Comparison of ENCODE assay signal across 9 mouse cellular contexts in genomic region chr15:99098493-99098861, GRCm38 (mm10). TPM values are rescaled to one million over a fixed set of nuclear protein-coding genes. Genes with fewer than 3 reads are reported as not detected.
A peak's percentile ranks its signal among the peaks of the same experiment; 100 is the strongest.
DNase-seq lines count a peak whose midpoint lies in the region; ATAC-seq and TF ChIP-seq lines count a peak whose summit lies in the region.
"Had no signal": no experiment of that assay in that cellular context is flagged by ENCODE, and none has a peak within 500 bp of the region (broad histone marks: within the 10 kb centered on the region; RNA-seq: fewer than 3 reads in every experiment).

No protein-coding gene starts in this region.

- H3K9me3 ChIP-seq in megakaryocyte, embryonic 14.5 days: no peaks in the 10 kb centered on the region
- H3K9me3 ChIP-seq in heart, embryonic 15.5 days (replicated peaks): no peaks in the 10 kb centered on the region
- H3K9me3 ChIP-seq in liver, embryonic 15.5 days (replicated peaks): no peaks in the 10 kb centered on the region
- H3K9me3 ChIP-seq in stomach, postnatal 0 days (ENCODE audit: control insufficient read depth, low read length): no peaks in the 10 kb centered on the region

- H3K4me1 ChIP-seq in megakaryocyte, embryonic 14.5 days: peaks cover 50% of the 10 kb centered on the region
- peaks cover 44% of the 10 kb centered on the region for H3K4me1 ChIP-seq in heart, embryonic 15.5 days (replicated peaks)
- H3K4me1 ChIP-seq in liver, embryonic 15.5 days (replicated peaks): peaks cover 30% of the 10 kb centered on the region
- H3K4me1 ChIP-seq in stomach, postnatal 0 days (replicated peaks; ENCODE audit: control insufficient read depth, insufficient read depth): peaks cover 5% of the 10 kb centered on the region; the same call in 1 of the 2 replicates

- WGBS in heart, embryonic 15.5 days: 7% methylated on average over 9 of the region's 9 CpGs
- 3% methylated on average over 9 of the region's 9 CpGs for WGBS in liver, embryonic 15.5 days (ENCODE audit: insufficient replicate concordance)
- 3% methylated on average over 9 of the region's 9 CpGs for WGBS in stomach, postnatal 0 days

- TF ChIP-seq EP300 in stomach, postnatal 0 days (optimal IDR thresholded peaks at IDR 0.05): no peak

- no peaks in the 10 kb centered on the region for H3K36me3 ChIP-seq in megakaryocyte, embryonic 14.5 days (replicated peaks; ENCODE audit: low read length)
- no peaks in the 10 kb centered on the region for H3K36me3 ChIP-seq in heart, embryonic 15.5 days
- H3K36me3 ChIP-seq in liver, embryonic 15.5 days (replicated peaks): no peaks in the 10 kb centered on the region
- no peaks in the 10 kb centered on the region for H3K36me3 ChIP-seq in stomach, postnatal 0 days (ENCODE audit: control insufficient read depth, insufficient read depth, low read length)

- peak overlapping the region; percentile 56; the same call in 1 of the 2 replicates for H3K9ac ChIP-seq in heart, embryonic 15.5 days
- no peak overlapping the region for H3K9ac ChIP-seq in liver, embryonic 15.5 days
- H3K9ac ChIP-seq in stomach, postnatal 0 days (ENCODE audit: low read length): peak overlapping the region; percentile 13; the same call in 1 of the 2 replicates

- H3K4me3 ChIP-seq in megakaryocyte, embryonic 14.5 days (replicated peaks): peak overlapping the region; percentile 88
- H3K4me3 ChIP-seq in heart, embryonic 15.5 days: peak overlapping the region; percentile 50
- H3K4me3 ChIP-seq in liver, embryonic 15.5 days (replicated peaks): peak overlapping the region; percentile 33
- peak overlapping the region; percentile 39 for H3K4me3 ChIP-seq in stomach, postnatal 0 days (ENCODE audit: low read depth, low read length)

- peaks cover 79% of the 10 kb centered on the region for H3K27me3 ChIP-seq in megakaryocyte, embryonic 14.5 days (replicated peaks)
- H3K27me3 ChIP-seq in heart, embryonic 15.5 days: peaks cover 64% of the 10 kb centered on the region
- H3K27me3 ChIP-seq in liver, embryonic 15.5 days: peaks cover 82% of the 10 kb centered on the region
- peaks cover 20% of the 10 kb centered on the region; the same call in 1 of the 2 replicates for H3K27me3 ChIP-seq in stomach, postnatal 0 days (ENCODE audit: control insufficient read depth, insufficient read depth, low read length)

- TF ChIP-seq CTCF in stomach, postnatal 0 days (IDR thresholded peaks at IDR 0.05; ENCODE audit: low read depth): no peak

- peak; percentile 36 for DNase-seq in stomach, postnatal 0 days (ENCODE audit: low spot score)
- DNase-seq in ovary, postnatal 10 days (ENCODE audit: low spot score): no peak
- DNase-seq in layer of hippocampus, postnatal 36 days: no peak

- no peak for ATAC-seq in megakaryocyte, adult 5-6 weeks (ENCODE audit: poor library complexity, severe bottlenecking)
- no peak for ATAC-seq in heart, embryonic 15.5 days (replicated peaks; ENCODE audit: insufficient number of reproducible peaks, insufficient read depth, low FRiP score, low read depth)
- ATAC-seq in liver, embryonic 15.5 days (ENCODE audit: insufficient read depth): no peak
- ATAC-seq in stomach, postnatal 0 days (ENCODE audit: low FRiP score, low TSS enrichment): peak; percentile 0; the same call in 1 of the 2 replicates
- no peak for ATAC-seq in activated CD4-positive, CD25-positive, alpha-beta regulatory T cell, adult 4 months

- H3K4me2 ChIP-seq in heart, embryonic 15.5 days: peak overlapping the region; percentile 89
- H3K4me2 ChIP-seq in liver, embryonic 15.5 days: peak overlapping the region; percentile 60
- H3K4me2 ChIP-seq in stomach, postnatal 0 days (replicated peaks; ENCODE audit: low read depth): peak overlapping the region; percentile 63

- H3K27ac ChIP-seq in heart, embryonic 15.5 days: no peak overlapping the region
- no peak overlapping the region for H3K27ac ChIP-seq in liver, embryonic 15.5 days (replicated peaks)
- H3K27ac ChIP-seq in stomach, postnatal 0 days (replicated peaks): no peak overlapping the region

RNA-seq across cellular contexts. Expression of gene Dnajc22, which starts 5.5 kb away (rescaled TPM):
- polyA plus RNA-seq in megakaryocyte, embryonic 14.5 days (2012; ENCODE audit: insufficient read depth, low replicate concordance): not detected in 2 replicates
- not detected in 2 replicates for total RNA-seq in megakaryocyte, adult 5-6 weeks (2015)
- 0.11 TPM in 1 of 2 replicates, not detected in the other for total RNA-seq in megakaryocyte, adult 5-6 weeks (2017)
- 0.55 and 1.0 TPM in 2 replicates for polyA plus RNA-seq in heart, embryonic 15.5 days (2015; fragmentation: Nextera tagmentation; extraction: Ambion mirVana)
- 18.1 and 21.5 TPM in 2 replicates for polyA plus RNA-seq in liver, embryonic 15.5 days (2015; fragmentation: Nextera tagmentation; extraction: Ambion mirVana)
- polyA plus RNA-seq in stomach, postnatal 0 days (2015; fragmentation: Nextera tagmentation; extraction: Ambion mirVana): 13.5 and 14.4 TPM in 2 replicates
- polyA plus RNA-seq in activated CD4-positive, CD25-positive, alpha-beta regulatory T cell, adult 4 months (2017; shearing (Covaris generic)): not detected
- total RNA-seq in layer of hippocampus, postnatal 36 days (2021): under 1 TPM in 1 of 2 experiments, not detected in 1; 0.30 TPM

RNA-seq across cellular contexts. Expression of gene C1ql4, which starts 10.9 kb away (rescaled TPM):
- polyA plus RNA-seq in megakaryocyte, embryonic 14.5 days (2012; ENCODE audit: insufficient read depth, low replicate concordance): not detected in 2 replicates
- total RNA-seq in megakaryocyte, adult 5-6 weeks (2015): not detected in 2 replicates
- total RNA-seq in megakaryocyte, adult 5-6 weeks (2017): not detected in 2 replicates
- polyA plus RNA-seq in heart, embryonic 15.5 days (2015; fragmentation: Nextera tagmentation; extraction: Ambion mirVana): 0.15 and 0.26 TPM in 2 replicates
- polyA plus RNA-seq in liver, embryonic 15.5 days (2015; fragmentation: Nextera tagmentation; extraction: Ambion mirVana): not detected in 2 replicates
- not detected in 2 replicates for polyA plus RNA-seq in stomach, postnatal 0 days (2015; fragmentation: Nextera tagmentation; extraction: Ambion mirVana)
- polyA plus RNA-seq in activated CD4-positive, CD25-positive, alpha-beta regulatory T cell, adult 4 months (2017; shearing (Covaris generic)): not detected
- under 1 TPM in 1 of 2 experiments, not detected in 1; 0.30 TPM for total RNA-seq in layer of hippocampus, postnatal 36 days (2021)
- total RNA-seq: adrenal gland, postnatal 14 days had no signal

RNA-seq across cellular contexts. Expression of gene Troap, which starts 24.1 kb away (rescaled TPM):
- polyA plus RNA-seq in megakaryocyte, embryonic 14.5 days (2012; ENCODE audit: insufficient read depth, low replicate concordance): 27.8 and 75.4 TPM in 2 replicates
- total RNA-seq in megakaryocyte, adult 5-6 weeks (2015): 27.1 and 37.2 TPM in 2 replicates
- total RNA-seq in megakaryocyte, adult 5-6 weeks (2017): 27.9 and 28.3 TPM in 2 replicates
- polyA plus RNA-seq in heart, embryonic 15.5 days (2015; fragmentation: Nextera tagmentation; extraction: Ambion mirVana): 26.8 and 27.9 TPM in 2 replicates
- 14.6 and 15.9 TPM in 2 replicates for polyA plus RNA-seq in liver, embryonic 15.5 days (2015; fragmentation: Nextera tagmentation; extraction: Ambion mirVana)
- 5.1 and 7.1 TPM in 2 replicates for polyA plus RNA-seq in stomach, postnatal 0 days (2015; fragmentation: Nextera tagmentation; extraction: Ambion mirVana)
- 1 to 10 TPM; 3.6 to 4.4 TPM for polyA plus RNA-seq in activated CD4-positive, CD25-positive, alpha-beta regulatory T cell, adult 4 months (2017; shearing (Covaris generic))
- under 1 TPM; 0.38 to 0.40 TPM for total RNA-seq in layer of hippocampus, postnatal 36 days (2021)

RNA-seq across cellular contexts. Expression of gene Spats2, which starts 27.2 kb away (rescaled TPM):
- 5.3 and 8.2 TPM in 2 replicates for polyA plus RNA-seq in megakaryocyte, embryonic 14.5 days (2012; ENCODE audit: insufficient read depth, low replicate concordance)
- not detected in 2 replicates for total RNA-seq in megakaryocyte, adult 5-6 weeks (2015)
- total RNA-seq in megakaryocyte, adult 5-6 weeks (2017): not detected in 2 replicates
- polyA plus RNA-seq in heart, embryonic 15.5 days (2015; fragmentation: Nextera tagmentation; extraction: Ambion mirVana): 27.3 and 28.7 TPM in 2 replicates
- polyA plus RNA-seq in liver, embryonic 15.5 days (2015; fragmentation: Nextera tagmentation; extraction: Ambion mirVana): 6.7 and 7.7 TPM in 2 replicates
- 13.7 and 13.9 TPM in 2 replicates for polyA plus RNA-seq in stomach, postnatal 0 days (2015; fragmentation: Nextera tagmentation; extraction: Ambion mirVana)
- polyA plus RNA-seq in activated CD4-positive, CD25-positive, alpha-beta regulatory T cell, adult 4 months (2017; shearing (Covaris generic)): not detected
- total RNA-seq in layer of hippocampus, postnatal 36 days (2021): 10 to 100 TPM; 32.0 to 32.8 TPM

RNA-seq across cellular contexts. Expression of gene Prph, which starts 43.5 kb away (rescaled TPM):
- polyA plus RNA-seq in megakaryocyte, embryonic 14.5 days (2012; ENCODE audit: insufficient read depth, low replicate concordance): not detected in 2 replicates
- total RNA-seq in megakaryocyte, adult 5-6 weeks (2015): not detected in 2 replicates
- total RNA-seq in megakaryocyte, adult 5-6 weeks (2017): not detected in 2 replicates
- polyA plus RNA-seq in heart, embryonic 15.5 days (2015; fragmentation: Nextera tagmentation; extraction: Ambion mirVana): 1.1 and 12.9 TPM in 2 replicates
- polyA plus RNA-seq in liver, embryonic 15.5 days (2015; fragmentation: Nextera tagmentation; extraction: Ambion mirVana): 0.83 and 1.2 TPM in 2 replicates
- 25.7 and 28.6 TPM in 2 replicates for polyA plus RNA-seq in stomach, postnatal 0 days (2015; fragmentation: Nextera tagmentation; extraction: Ambion mirVana)
- polyA plus RNA-seq in activated CD4-positive, CD25-positive, alpha-beta regulatory T cell, adult 4 months (2017; shearing (Covaris generic)): not detected
- 1 to 10 TPM in 1 of 2 experiments, under 1 TPM in 1; 0.82 to 2.2 TPM for total RNA-seq in layer of hippocampus, postnatal 36 days (2021)

Comparison
In these comparisons a context has a peak if more than half of its experiments do, and no peak if none do; other contexts are left out.
1. H3K4me3 ChIP-seq: peak in every context shown above with its lines; median percentile 88 in megakaryocyte, embryonic 14.5 days; 50 in heart, embryonic 15.5 days; 39 in stomach, postnatal 0 days; 33 in liver, embryonic 15.5 days.